Mouse (Mus musculus) c-Kit-positive CD71-positive TER-119-negative erythroid progenitor cells, embryonic 14.5 days (primary cell): Measurements from ENCODE around the gene Atxn7.
A peak's percentile ranks its signal among the peaks of the same experiment; 100 is the strongest.

Source experiments
- DNase-seq: peaks from one replicate; pipeline ENCODE4 v3.0.0-alpha.2; 2013; ENCODE audit warnings: low read depth

Atxn7 gene

DNA sequence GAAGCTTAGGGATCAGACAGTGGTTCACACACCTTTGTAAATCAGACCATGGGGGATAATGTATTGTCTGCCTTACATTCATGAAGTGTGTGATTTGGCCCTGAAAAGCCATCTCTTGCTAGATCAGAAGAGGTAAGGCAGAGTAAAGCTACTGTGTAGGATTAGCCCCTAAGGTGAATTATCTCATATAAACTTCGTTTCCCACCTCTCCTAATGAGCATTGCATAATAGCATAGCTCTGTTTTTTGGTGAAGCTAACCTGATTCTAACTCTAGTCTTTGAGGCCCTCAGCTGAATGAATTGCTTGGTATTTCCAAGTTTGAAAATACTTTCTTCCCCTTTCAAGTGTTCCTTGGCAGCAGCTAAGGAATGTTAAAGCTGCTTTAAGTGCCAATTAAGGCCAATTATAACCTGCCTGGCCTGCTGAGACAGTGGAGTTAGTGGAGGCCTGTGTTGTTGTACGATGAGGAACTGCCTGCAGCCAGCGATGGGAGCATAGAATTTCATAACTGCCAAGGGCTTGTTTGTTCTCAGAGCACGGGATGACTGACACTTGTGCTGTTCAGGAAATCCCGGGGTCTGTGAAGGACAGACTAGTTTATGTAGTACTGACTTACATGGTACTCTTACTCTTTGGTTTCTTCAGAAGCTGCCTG is 103.4 kb downstream of the Atxn7 start:
- DNase-seq: no peak

DNA sequence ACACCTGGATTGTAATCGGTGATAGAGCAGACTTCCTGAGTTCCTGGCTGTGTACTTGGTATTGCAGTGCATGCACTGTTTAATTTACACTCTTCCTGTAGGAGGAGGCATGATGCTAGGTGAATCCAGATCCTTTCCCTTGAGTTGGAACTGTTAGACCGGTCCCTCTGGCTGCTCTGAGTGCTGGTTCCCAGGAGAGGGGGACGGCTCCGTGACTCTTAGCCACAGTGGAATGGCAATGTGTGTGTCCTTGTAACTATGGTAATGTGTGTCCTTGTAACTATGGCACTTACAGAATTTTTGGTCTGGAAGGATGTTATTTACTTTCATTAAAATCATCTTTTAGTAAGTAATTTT is 103.9 kb downstream of the Atxn7 start:
- DNase-seq: no peak

GRCm38 (mm10) chr14:14066241-14066640 is 105.0 kb downstream of the Atxn7 start:
- no peak for DNase-seq

- no peak for DNase-seq
Observed at GRCm38 (mm10) chr14:14067648-14068472, 106.6 kb downstream of the Atxn7 start.

GRCm38 (mm10) chr14:14068553-14068952 is 107.3 kb downstream of the Atxn7 start:
- DNase-seq: no peak

DNA sequence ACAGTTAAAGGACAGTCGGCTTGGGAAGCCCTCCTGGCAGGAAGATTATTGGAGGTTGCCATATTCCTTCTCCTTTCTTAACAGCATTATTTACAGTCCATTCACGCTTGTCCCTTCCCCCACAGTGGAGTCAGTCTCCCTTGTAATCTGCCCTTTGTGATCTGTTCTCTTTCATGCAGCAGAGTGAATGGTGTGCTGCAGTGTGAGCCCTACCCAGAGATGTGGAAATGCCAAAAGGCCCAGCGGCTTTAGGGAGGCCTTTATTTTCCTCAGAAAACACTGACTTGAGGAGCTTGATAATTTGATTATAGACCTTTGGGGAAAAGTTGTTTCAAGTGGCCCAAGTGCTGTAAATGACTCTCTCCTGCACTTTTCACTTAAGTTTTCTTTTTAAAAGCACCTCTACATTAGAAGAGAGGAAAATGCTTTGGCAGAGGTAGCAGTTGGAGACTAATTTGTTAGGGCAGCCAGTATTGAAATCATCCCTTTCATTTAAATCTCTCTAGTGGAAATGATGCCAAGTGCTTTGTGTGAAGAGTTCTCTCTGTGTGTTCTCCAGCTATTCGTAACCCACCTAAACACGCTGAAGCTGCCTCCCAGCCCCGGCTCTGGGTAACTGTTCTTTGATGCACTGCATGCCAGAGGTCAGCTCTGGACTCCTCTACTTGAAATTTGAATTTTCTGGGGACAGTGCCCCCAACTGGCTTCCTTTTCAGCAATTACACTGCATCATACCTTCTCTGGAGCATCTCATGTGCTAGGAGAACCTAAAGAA is 109.5 kb downstream of the Atxn7 start:
- DNase-seq: no peak

GRCm38 (mm10) chr14:14071456-14071855 is 110.2 kb downstream of the Atxn7 start:
- no peak for DNase-seq

GRCm38 (mm10) chr14:14080604-14081194 is 119.5 kb downstream of the Atxn7 start:
- DNase-seq: no peak

DNA sequence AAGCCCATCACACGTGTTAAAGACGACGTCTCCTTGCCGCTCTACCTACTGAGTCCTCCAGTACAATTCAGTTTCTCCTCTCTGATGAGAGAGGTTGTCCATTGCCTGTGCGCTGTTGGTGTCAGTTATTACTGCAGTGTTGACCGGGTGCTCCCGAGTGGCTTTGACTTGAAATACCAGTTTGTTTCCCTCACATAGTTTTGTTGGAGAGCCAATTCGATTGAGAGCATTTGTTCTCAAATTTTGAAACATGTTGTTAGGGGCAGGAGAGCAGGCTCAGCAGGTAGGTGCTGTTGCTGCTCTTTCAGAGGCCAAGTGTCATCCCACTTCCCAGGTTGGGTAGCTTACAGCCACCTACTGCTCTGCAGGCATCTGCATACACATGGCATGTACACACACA is 122.6 kb downstream of the Atxn7 start:
- DNase-seq: no peak

- peak; percentile 24 for DNase-seq
Observed at GRCm38 (mm10) chr14:14086711-14087263, 125.5 kb downstream of the Atxn7 start.

- DNase-seq: no peak
Observed at GRCm38 (mm10) chr14:14087348-14087747, 126.1 kb downstream of the Atxn7 start.

GRCm38 (mm10) chr14:14088016-14088791 is 127.0 kb downstream of the Atxn7 start:
- peak; percentile 50 for DNase-seq

- no peak for DNase-seq
Observed at GRCm38 (mm10) chr14:14090571-14090970, 129.3 kb downstream of the Atxn7 start.

GRCm38 (mm10) chr14:14098330-14098980 is 137.2 kb downstream of the Atxn7 start:
- DNase-seq: peak; percentile 92

- no peak for DNase-seq
Observed at GRCm38 (mm10) chr14:14100773-14101280, 139.6 kb downstream of the Atxn7 start.

- DNase-seq: no peak
Observed at GRCm38 (mm10) chr14:14101296-14101695, 140.1 kb downstream of the Atxn7 start.

DNA sequence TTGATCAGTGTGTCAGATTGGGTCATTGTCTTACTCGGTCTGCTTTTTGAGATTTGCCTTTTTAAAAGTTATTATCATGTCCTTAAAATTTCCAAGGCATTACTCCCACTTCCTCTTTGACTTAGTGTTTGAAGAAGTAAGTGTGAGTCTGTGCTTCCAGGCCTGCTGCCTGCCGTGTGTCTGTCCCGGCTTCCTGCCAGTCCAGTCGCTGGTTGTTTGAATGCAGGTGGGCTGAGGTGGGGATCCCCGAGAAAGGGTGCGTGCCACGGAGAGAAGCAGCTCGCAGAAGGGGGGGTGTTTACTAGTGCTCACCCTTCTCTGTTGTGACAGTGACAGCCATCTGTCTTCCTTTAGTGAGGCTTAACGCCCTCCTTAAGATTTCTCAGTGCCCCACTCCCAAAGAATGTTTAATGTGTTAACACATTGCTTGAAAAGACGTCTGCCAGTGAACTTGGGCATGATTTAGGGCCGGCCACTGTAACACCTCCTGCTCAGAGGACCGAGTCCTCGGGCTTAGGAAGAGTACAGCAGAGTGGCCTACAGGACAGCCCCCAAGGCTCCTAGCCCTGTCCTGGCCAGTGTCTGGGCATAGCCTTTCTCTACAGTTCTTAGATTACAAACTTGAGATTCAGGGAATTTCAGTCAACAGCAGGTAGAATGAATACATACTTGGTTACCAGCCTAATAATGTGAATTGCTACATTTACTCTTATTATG is 143.1 kb downstream of the Atxn7 start:
- DNase-seq: no peak

- DNase-seq: no peak
Observed at GRCm38 (mm10) chr14:14104930-14105318, 143.7 kb downstream of the Atxn7 start.

- no peak for DNase-seq
Observed at GRCm38 (mm10) chr14:14110710-14111109, 149.5 kb downstream of the Atxn7 start.
